Mouse (Mus musculus) hindbrain, postnatal 0 days (tissue): ENCODE measurements around the gene Gm14434. TPM values are rescaled to one million over a fixed set of nuclear protein-coding genes. Genes with fewer than 3 reads are reported as not detected.
"Not testable (repeated sequence)": the region's sequence is repeated elsewhere in the genome, so short reads cannot be mapped to it uniquely, and the experiment has no call there.

ENCODE experiments used
- ATAC-seq: fragments of 200-750 bp; cut with Nextera tagmentation; 2 replicates; pipeline ENCODE4 v1.8.0; 2017; ENCODE audit warnings: mild to moderate bottlenecking, moderate TSS enrichment, moderate library complexity
- DNase-seq: peaks from one replicate; pipeline ENCODE4 v3.0.0-alpha.2; 2015; ENCODE audit warnings: low spot score
- H3K27ac ChIP-seq: fragments of 300-500 bp; sonication (generic); 2 replicates; pipeline ENCODE4 v1.5.1; 2014; ENCODE audit warnings: mild to moderate bottlenecking
- H3K27me3 ChIP-seq: fragments of 300-500 bp; sonication (generic); 2 replicates; pipeline ENCODE4 v1.6.1; 2014; ENCODE audit warnings: low read length, mixed read lengths; ENCODE audit not compliant: insufficient read depth
- H3K36me3 ChIP-seq: fragments of 300-500 bp; sonication (generic); 2 replicates; pipeline ENCODE4 v1.6.1; 2014; ENCODE audit warnings: low read length, mixed read lengths; ENCODE audit not compliant: insufficient read depth
- H3K4me1 ChIP-seq: fragments of 300-500 bp; sonication (generic); 2 replicates; pipeline ENCODE4 v1.6.1; 2014; ENCODE audit warnings: antibody characterized with exemption, low read length, mixed read lengths; ENCODE audit not compliant: insufficient read depth
- H3K4me2 ChIP-seq: fragments of 300-500 bp; sonication (generic); 2 replicates; pipeline ENCODE4 v1.6.1; 2014; ENCODE audit warnings: low read depth, mild to moderate bottlenecking, low read length, moderate library complexity, mixed read lengths
- H3K4me3 ChIP-seq: fragments of 300-500 bp; sonication (generic); 2 replicates; pipeline ENCODE4 v1.5.1; 2014; ENCODE audit warnings: low read length
- H3K9ac ChIP-seq: fragments of 300-500 bp; sonication (generic); replicated peaks from 2 replicates; pipeline ENCODE4 v1.6.1; 2014; ENCODE audit warnings: mild to moderate bottlenecking, low read length, moderate library complexity, mixed read lengths
- H3K9me3 ChIP-seq: fragments of 300-500 bp; sonication (generic); 2 replicates; pipeline ENCODE4 v1.6.1; 2016; ENCODE audit warnings: low read length, mixed read lengths
- whole genome bisulfite sequencing: fragments of 180-500 bp; shearing (Covaris S2); extraction: QIAGEN DNeasy Blood & Tissue Kit; methylation state at CpG from one replicate; pipeline ENCODE4 v1.1.7; 2014; 5-methylcytosine and 5-hydroxymethylcytosine counted together
- polyA plus RNA-seq: library from polyadenylated mRNA; unstranded; fragments of >200 nt; fragmentation: Nextera tagmentation; extraction: Ambion mirVana; gene quantifications from 2 replicates; pipeline ENCODE4 v1.2.1, GENCODE M21; 2015
- total RNA-seq: library from RNA; depleted of rRNA; stranded (reverse); fragments of >200 nt; gene quantifications from 2 replicates; pipeline ENCODE4 v1.2.3, GENCODE M21; 2014; rRNA removed

Gm14434 gene
- total RNA-seq (13.3 and 17.2 TPM in 2 replicates), polyA plus RNA-seq (20.4 and 30.7 TPM in 2 replicates)

DNA sequence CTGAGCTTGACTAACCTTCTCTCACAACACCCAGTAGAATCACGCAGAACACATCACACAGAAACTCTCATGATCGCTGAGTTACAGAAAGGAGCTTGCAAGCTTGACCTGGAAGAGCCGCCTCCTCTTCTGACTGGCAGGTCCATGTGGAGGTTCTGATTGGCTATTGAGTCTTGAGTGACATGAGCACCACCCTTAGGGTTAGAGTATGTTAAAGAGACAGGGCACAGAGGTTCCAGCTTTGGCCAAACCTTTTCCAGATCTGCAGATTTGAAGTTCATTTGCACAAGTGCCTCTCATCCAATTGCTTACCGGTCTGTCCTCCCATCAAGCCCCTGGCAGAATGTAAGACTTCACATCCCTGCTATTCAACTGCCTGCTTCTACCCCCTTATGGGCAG lies at the start of gene Gm14434:
Gene Gm14434 (minus strand): TSS at position 101 of the 400 bp plus-strand sequence.
- not testable (repeated sequence) for H3K9me3 ChIP-seq, H3K27me3 ChIP-seq, H3K4me2 ChIP-seq, H3K27ac ChIP-seq, DNase-seq, H3K4me3 ChIP-seq, ATAC-seq, H3K4me1 ChIP-seq, H3K9ac ChIP-seq, H3K36me3 ChIP-seq
- no CpG with 5 or more reads among the region's 4 CpGs for WGBS

DNA sequence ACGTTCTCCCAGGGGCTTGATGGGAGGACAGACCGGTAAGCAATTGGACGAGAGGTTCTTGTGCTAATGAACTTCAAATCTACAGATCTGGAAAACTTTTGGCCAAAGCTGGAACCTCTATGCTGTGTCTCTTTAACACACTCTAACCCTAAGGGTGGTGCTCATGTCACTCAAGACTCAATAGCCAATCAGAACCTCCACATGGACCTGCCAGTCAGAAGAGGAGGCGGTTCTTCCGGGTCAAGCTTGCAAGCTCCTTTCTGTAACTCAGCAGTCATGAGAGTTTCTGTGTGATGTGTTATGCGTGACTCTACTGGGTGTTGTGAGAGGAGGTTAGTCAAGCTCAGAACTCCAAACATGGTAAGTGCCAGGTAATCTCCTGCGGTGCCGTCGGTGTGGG lies 34.2 kb upstream of the Gm14434 start, which contains the start of gene Zfp967:
Gene Zfp967 (plus strand): TSS at position 301 of the 400 bp plus-strand sequence.
- H3K36me3 ChIP-seq, H3K4me1 ChIP-seq, H3K4me3 ChIP-seq, H3K27ac ChIP-seq, DNase-seq, H3K27me3 ChIP-seq, ATAC-seq, H3K4me2 ChIP-seq, H3K9me3 ChIP-seq, H3K9ac ChIP-seq: not testable (repeated sequence)
- no CpG with 5 or more reads among the region's 9 CpGs for WGBS

DNA sequence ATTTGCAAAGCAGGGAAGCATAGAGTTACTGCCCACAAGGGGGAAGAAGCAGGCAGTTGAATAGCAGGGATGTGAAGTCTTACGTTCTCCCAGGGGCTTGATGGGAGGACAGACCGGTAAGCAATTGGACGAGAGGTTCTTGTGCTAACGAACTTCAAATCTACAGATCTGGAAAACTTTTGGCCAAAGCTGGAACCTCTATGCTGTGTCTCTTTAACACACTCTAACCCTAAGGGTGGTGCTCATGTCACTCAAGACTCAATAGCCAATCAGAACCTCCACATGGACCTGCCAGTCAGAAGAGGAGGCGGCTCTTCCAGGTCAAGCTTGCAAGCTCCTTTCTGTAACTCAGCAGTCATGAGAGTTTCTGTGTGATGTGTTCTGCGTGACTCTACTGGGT lies 63.3 kb downstream of the Gm14434 start, which contains the start of gene Gm14435:
Gene Gm14435 (plus strand): TSS at position 301 of the 400 bp plus-strand sequence.
- H3K27ac ChIP-seq, result not testable (repeated sequence)

More for the DNA sequence above, 63.3 kb downstream of the Gm14434 start, which contains the start of gene Gm14435:
- DNase-seq, H3K4me2 ChIP-seq, H3K9ac ChIP-seq, H3K27me3 ChIP-seq, H3K4me1 ChIP-seq, H3K4me3 ChIP-seq, H3K9me3 ChIP-seq, ATAC-seq, H3K36me3 ChIP-seq: not testable (repeated sequence)
- no CpG with 5 or more reads among the region's 6 CpGs for WGBS

Other genes with a start within 250 kb of the Gm14434 start
- gene Gm11009, start 167.3 kb downstream of the Gm14434 start, total RNA-seq, result not detected in 2 replicates
- not detected in 2 replicates for gene Gm11009, start 167.3 kb downstream of the Gm14434 start, polyA plus RNA-seq
- 1.2 and 8.3 TPM in 2 replicates for gene Gm14435, start 63.2 kb downstream of the Gm14434 start, total RNA-seq
- 12.0 and 15.6 TPM in 2 replicates for gene Gm14435, start 63.2 kb downstream of the Gm14434 start, polyA plus RNA-seq
- 1.3 TPM in 1 of 2 replicates, not detected in the other for gene Zfp967, start 34.3 kb upstream of the Gm14434 start, total RNA-seq
- gene Zfp967, start 34.3 kb upstream of the Gm14434 start, polyA plus RNA-seq, result not detected in 2 replicates
- gene Gm14308, start 149.6 kb upstream of the Gm14434 start, total RNA-seq, result 8.9 and 16.4 TPM in 2 replicates
- gene Gm14308, start 149.6 kb upstream of the Gm14434 start, polyA plus RNA-seq, result 16.5 and 36.4 TPM in 2 replicates
- gene Zfp973, start 183.7 kb upstream of the Gm14434 start, total RNA-seq, result 8.6 and 11.2 TPM in 2 replicates
- gene Zfp973, start 183.7 kb upstream of the Gm14434 start, polyA plus RNA-seq, result 3.1 and 9.1 TPM in 2 replicates
- gene Gm14305, start 221.5 kb upstream of the Gm14434 start, total RNA-seq, result 23.9 and 26.8 TPM in 2 replicates
- gene Gm14305, start 221.5 kb upstream of the Gm14434 start, polyA plus RNA-seq, result 47.2 and 48.3 TPM in 2 replicates